Mouse (Mus musculus) heart, postnatal 0 days (tissue): ENCODE measurements around the gene Fcho2. TPM values are rescaled to one million over a fixed set of nuclear protein-coding genes. Genes with fewer than 3 reads are reported as not detected.

ENCODE experiments used
- ATAC-seq: fragments of 200-750 bp; cut with Nextera tagmentation; 2 replicates; pipeline ENCODE4 v1.8.0; 2017; ENCODE audit warnings: low read depth, moderate number of reproducible peaks, moderate library complexity; ENCODE audit not compliant: insufficient read depth
- DNase-seq: peaks from one replicate; pipeline ENCODE4 v3.0.0-alpha.2; 2016; ENCODE audit warnings: low spot score
- H3K27ac ChIP-seq: fragments of 300-500 bp; sonication (generic); 2 replicates; pipeline ENCODE4 v1.5.1; 2014; ENCODE audit warnings: low read depth, mild to moderate bottlenecking
- H3K27me3 ChIP-seq: fragments of 300-500 bp; sonication (generic); 2 replicates; pipeline ENCODE4 v1.6.1; 2014; ENCODE audit warnings: low read length, mixed read lengths; ENCODE audit not compliant: control insufficient read depth, insufficient read depth
- H3K36me3 ChIP-seq: fragments of 300-500 bp; sonication (generic); replicated peaks from 2 replicates; pipeline ENCODE4 v1.6.1; 2014; ENCODE audit warnings: low read length, mixed read lengths; ENCODE audit not compliant: control insufficient read depth, insufficient read depth
- H3K4me1 ChIP-seq: fragments of 300-500 bp; sonication (generic); 2 replicates; pipeline ENCODE4 v1.6.1; 2014; ENCODE audit warnings: antibody characterized with exemption; ENCODE audit not compliant: control insufficient read depth, insufficient read depth
- H3K4me2 ChIP-seq: fragments of 300-500 bp; sonication (generic); 2 replicates; pipeline ENCODE4 v1.6.1; 2014; ENCODE audit warnings: low read depth, mild to moderate bottlenecking, low read length, moderate library complexity
- H3K4me3 ChIP-seq: fragments of 300-500 bp; sonication (generic); 2 replicates; pipeline ENCODE4 v1.5.1; 2014; ENCODE audit warnings: low read depth, low read length
- H3K9ac ChIP-seq: fragments of 300-500 bp; sonication (generic); replicated peaks from 2 replicates; pipeline ENCODE4 v1.6.1; 2014; ENCODE audit warnings: low read depth, low read length, mixed read lengths
- H3K9me3 ChIP-seq: fragments of 300-500 bp; sonication (generic); replicated peaks from 2 replicates; pipeline ENCODE4 v1.6.1; 2016; ENCODE audit warnings: low read length; ENCODE audit not compliant: control insufficient read depth
- CTCF ChIP-seq: IDR thresholded peaks from 2 replicates; pipeline ENCODE4 v1.5.1; 2016; ENCODE audit warnings: antibody characterized with exemption, control low read depth, low read depth
- EP300 ChIP-seq: IDR thresholded peaks from 2 replicates; pipeline ENCODE4 v1.6.1; 2016; ENCODE audit warnings: antibody characterized with exemption, low read depth
- WGBS: fragments of 180-500 bp; shearing (Covaris S2); extraction: QIAGEN DNeasy Blood & Tissue Kit; methylation state at CpG from one replicate; pipeline ENCODE4 v1.1.7; 2014; 5-methylcytosine and 5-hydroxymethylcytosine counted together
- polyA plus RNA-seq: library from polyadenylated mRNA; unstranded; fragments of >200 nt; fragmentation: Nextera tagmentation; extraction: Ambion mirVana; gene quantifications from 2 replicates; pipeline ENCODE4 v1.2.1, GENCODE M21; 2015
- total RNA-seq: library from RNA; depleted of rRNA; stranded (reverse); fragments of >200 nt; gene quantifications from 2 replicates; pipeline ENCODE4 v1.2.3, GENCODE M21; 2014; ENCODE audit warnings: low replicate concordance

Fcho2 gene
- total and polyA plus RNA-seq, 2 experiments from 2014 or later: 18.5 to 20.6 TPM

GRCm38 (mm10) chr13:98755886-98756285 is 59.4 kb downstream of the Fcho2 start:
- H3K4me2 ChIP-seq: no peak overlapping the region
- no peak overlapping the region for H3K4me3 ChIP-seq
- no peak overlapping the region for H3K9ac ChIP-seq
- no peak for DNase-seq
- no peaks in the 10 kb centered on the region for H3K9me3 ChIP-seq
- 53% methylated on average over 1 of the region's 1 CpGs for WGBS
- H3K36me3 ChIP-seq: peaks cover 8% of the 10 kb centered on the region
- no peak for ATAC-seq
- TF ChIP-seq EP300: no peak
- no peak overlapping the region for H3K27ac ChIP-seq
- no peaks in the 10 kb centered on the region for H3K27me3 ChIP-seq
- H3K4me1 ChIP-seq: no peaks in the 10 kb centered on the region

GRCm38 (mm10) chr13:98744679-98745078 is 70.6 kb downstream of the Fcho2 start:
- Histone ChIP-seq H3K27ac (no peak overlapping the region), H3K9ac (no peak overlapping the region), H3K4me3 (no peak overlapping the region), H3K27me3 (no peaks in the 10 kb centered on the region), H3K4me1 (no peaks in the 10 kb centered on the region), H3K9me3 (no peaks in the 10 kb centered on the region), H3K36me3 (peaks cover 51% of the 10 kb centered on the region), H3K4me2 (no peak overlapping the region)
- TF ChIP-seq CTCF: no peak
- no peak for TF ChIP-seq EP300
- no peak for DNase-seq
- WGBS: 46% methylated on average over 1 of the region's 1 CpGs
- no peak for ATAC-seq

GRCm38 (mm10) chr13:98743829-98744228 is 71.4 kb downstream of the Fcho2 start:
- H3K4me1 ChIP-seq: no peaks in the 10 kb centered on the region
- H3K4me3 ChIP-seq: no peak overlapping the region
- DNase-seq (no peak), ATAC-seq (no peak)
- H3K36me3 ChIP-seq: peaks cover 53% of the 10 kb centered on the region
- no peaks in the 10 kb centered on the region for H3K27me3 ChIP-seq
- H3K9me3 ChIP-seq: no peaks in the 10 kb centered on the region
- no peak overlapping the region for H3K9ac ChIP-seq
- TF ChIP-seq CTCF (no peak), EP300 (no peak)
- no peak overlapping the region for H3K4me2 ChIP-seq
- no peak overlapping the region for H3K27ac ChIP-seq

- H3K4me3 ChIP-seq: no peak overlapping the region
- DNase-seq (no peak), ATAC-seq (no peak)
- no peaks in the 10 kb centered on the region for H3K9me3 ChIP-seq
- no peaks in the 10 kb centered on the region for H3K4me1 ChIP-seq
- H3K36me3 ChIP-seq: peaks cover 58% of the 10 kb centered on the region
- H3K9ac ChIP-seq: no peak overlapping the region
- no peak overlapping the region for H3K4me2 ChIP-seq
- WGBS: 66% methylated on average over 6 of the region's 6 CpGs
- no peak for TF ChIP-seq CTCF
- TF ChIP-seq EP300: no peak
- no peak overlapping the region for H3K27ac ChIP-seq
- H3K27me3 ChIP-seq: no peaks in the 10 kb centered on the region
These were observed 72.0 kb downstream of the Fcho2 start for GRCm38 (mm10) chr13:98743214-98743613.

- TF ChIP-seq CTCF (no peak), EP300 (no peak)
- Histone ChIP-seq H3K36me3 (peaks cover 43% of the 10 kb centered on the region), H3K4me3 (no peak overlapping the region), H3K27ac (no peak overlapping the region), H3K9ac (no peak overlapping the region), H3K9me3 (no peaks in the 10 kb centered on the region), H3K27me3 (no peaks in the 10 kb centered on the region), H3K4me1 (no peaks in the 10 kb centered on the region), H3K4me2 (no peak overlapping the region)
- 89% methylated on average over 2 of the region's 2 CpGs for WGBS
- ATAC-seq: no peak
- DNase-seq: no peak
These were observed 77.0 kb downstream of the Fcho2 start for GRCm38 (mm10) chr13:98738213-98738612.

- no peak for TF ChIP-seq CTCF
- no peak for TF ChIP-seq EP300
- H3K4me2 ChIP-seq: no peak overlapping the region
- no peak overlapping the region for H3K9ac ChIP-seq
- no peak overlapping the region for H3K4me3 ChIP-seq
- H3K4me1 ChIP-seq: no peaks in the 10 kb centered on the region
- no peak overlapping the region for H3K27ac ChIP-seq
- no peaks in the 10 kb centered on the region for H3K27me3 ChIP-seq
- DNase-seq (no peak), ATAC-seq (no peak)
- H3K9me3 ChIP-seq: no peaks in the 10 kb centered on the region
- peaks cover 52% of the 10 kb centered on the region for H3K36me3 ChIP-seq
- 42% methylated on average over 3 of the region's 3 CpGs for WGBS
These were observed 82.0 kb downstream of the Fcho2 start for GRCm38 (mm10) chr13:98733292-98733691.
